Mouse (Mus musculus): ENCODE results near the gene Slc8a1. TPM values are rescaled to one million over a fixed set of nuclear protein-coding genes. Genes with fewer than 3 reads are reported as not detected.

Gene Slc8a1
- polyA plus RNA-seq, 1 experiment: 73.8 TPM

- 49% methylated on average over 6 of the region's 6 CpGs for WGBS
- Histone ChIP-seq H3K27ac (ENCODE audit: insufficient read depth, low read depth, low read length) (no peak overlapping the region), H3K4me3 (ENCODE audit: insufficient read depth, low read depth, low read length) (no peak overlapping the region), H3K4me1 (ENCODE audit: control insufficient read depth, insufficient read depth, low read length) (no peaks in the 10 kb centered on the region)
- no peak for TF ChIP-seq POLR2A (IDR thresholded peaks at IDR 0.05; ENCODE audit: insufficient read depth, low read depth, low read length)
Observed at GRCm38 (mm10) chr17:81551856-81552635, 186.1 kb downstream of the Slc8a1 start.

DNA sequence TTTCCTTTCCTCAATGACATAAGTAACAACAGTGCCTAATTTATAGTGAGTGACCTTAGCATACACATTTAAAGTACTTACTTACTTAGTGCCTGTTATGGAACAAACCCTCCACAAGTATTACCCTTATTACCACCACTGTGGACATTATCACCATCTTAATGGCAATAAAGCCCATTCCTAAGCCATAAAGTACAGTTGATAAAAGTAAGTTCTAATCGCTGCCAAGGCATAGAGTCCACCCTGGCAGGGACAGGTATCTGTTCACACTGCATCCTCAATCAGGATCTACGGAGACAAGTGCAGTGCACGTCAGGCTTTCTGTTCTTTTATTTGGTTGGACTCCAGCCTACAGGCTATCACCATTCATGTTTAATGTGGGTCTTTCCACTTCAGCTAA, 187.3 kb downstream of the Slc8a1 start:
- no peak overlapping the region for H3K4me3 ChIP-seq (ENCODE audit: insufficient read depth, low read depth, low read length)
- H3K4me1 ChIP-seq (ENCODE audit: control insufficient read depth, insufficient read depth, low read length): no peaks in the 10 kb centered on the region
- TF ChIP-seq POLR2A (IDR thresholded peaks at IDR 0.05; ENCODE audit: insufficient read depth, low read depth, low read length) (no peak), CTCF (IDR thresholded peaks at IDR 0.05; ENCODE audit: insufficient read depth, low read depth, low read length) (no peak)
- no peak overlapping the region for H3K27ac ChIP-seq (ENCODE audit: insufficient read depth, low read depth, low read length)
- 77% methylated on average over 3 of the region's 3 CpGs for WGBS

- TF ChIP-seq POLR2A (IDR thresholded peaks at IDR 0.05; ENCODE audit: insufficient read depth, low read depth, low read length) (no peak), CTCF (IDR thresholded peaks at IDR 0.05; ENCODE audit: insufficient read depth, low read depth, low read length) (no peak)
- Histone ChIP-seq H3K27ac (ENCODE audit: insufficient read depth, low read depth, low read length) (no peak overlapping the region), H3K4me1 (ENCODE audit: control insufficient read depth, insufficient read depth, low read length) (no peaks in the 10 kb centered on the region), H3K4me3 (ENCODE audit: insufficient read depth, low read depth, low read length) (no peak overlapping the region)
- WGBS: 77% methylated on average over 4 of the region's 4 CpGs
Observed at GRCm38 (mm10) chr17:81548016-81548415, 190.2 kb downstream of the Slc8a1 start.

DNA sequence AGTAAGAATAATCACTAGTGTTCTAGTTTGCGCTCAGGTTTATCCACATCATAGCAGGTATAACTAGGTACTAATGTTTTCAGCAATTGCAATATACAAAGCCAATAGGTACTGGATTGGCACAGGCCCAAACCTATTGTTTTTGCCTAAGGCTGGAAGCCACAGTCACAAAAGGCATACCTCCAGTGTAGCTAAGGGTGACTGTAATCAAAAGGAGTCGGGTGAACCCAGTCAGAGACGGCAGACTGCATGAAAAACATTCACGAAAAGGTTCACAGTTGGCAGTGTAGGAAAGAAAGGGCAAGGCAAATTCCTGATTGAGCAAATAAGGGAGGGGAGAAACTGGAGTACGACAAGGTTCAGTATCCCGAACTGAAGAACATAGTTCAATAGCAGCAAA, 191.7 kb downstream of the Slc8a1 start:
- WGBS: 54% methylated on average over 6 of the region's 6 CpGs
- Histone ChIP-seq H3K4me3 (ENCODE audit: insufficient read depth, low read depth, low read length) (no peak overlapping the region), H3K27ac (ENCODE audit: insufficient read depth, low read depth, low read length) (no peak overlapping the region), H3K4me1 (ENCODE audit: control insufficient read depth, insufficient read depth, low read length) (peaks cover 4% of the 10 kb centered on the region; the same call in 1 of the 2 replicates)
- TF ChIP-seq CTCF (IDR thresholded peaks at IDR 0.05; ENCODE audit: insufficient read depth, low read depth, low read length) (no peak), POLR2A (IDR thresholded peaks at IDR 0.05; ENCODE audit: insufficient read depth, low read depth, low read length) (no peak)

- H3K4me3 ChIP-seq (ENCODE audit: insufficient read depth, low read depth, low read length): no peak overlapping the region
- WGBS: 77% methylated on average over 5 of the region's 5 CpGs
- peaks cover 4% of the 10 kb centered on the region; the same call in 1 of the 2 replicates for H3K4me1 ChIP-seq (ENCODE audit: control insufficient read depth, insufficient read depth, low read length)
- H3K27ac ChIP-seq (ENCODE audit: insufficient read depth, low read depth, low read length): no peak overlapping the region
- TF ChIP-seq POLR2A (IDR thresholded peaks at IDR 0.05; ENCODE audit: insufficient read depth, low read depth, low read length) (no peak), CTCF (IDR thresholded peaks at IDR 0.05; ENCODE audit: insufficient read depth, low read depth, low read length) (no peak)
Observed at GRCm38 (mm10) chr17:81546012-81546411, 192.2 kb downstream of the Slc8a1 start.

- H3K4me1 ChIP-seq (ENCODE audit: control insufficient read depth, insufficient read depth, low read length): peaks cover 4% of the 10 kb centered on the region; the same call in 1 of the 2 replicates
- H3K4me3 ChIP-seq (ENCODE audit: insufficient read depth, low read depth, low read length): no peak overlapping the region
- WGBS: 64% methylated on average over 3 of the region's 3 CpGs
- H3K27ac ChIP-seq (ENCODE audit: insufficient read depth, low read depth, low read length): no peak overlapping the region
- no peak for TF ChIP-seq POLR2A (IDR thresholded peaks at IDR 0.05; ENCODE audit: insufficient read depth, low read depth, low read length)
- no peak for TF ChIP-seq CTCF (IDR thresholded peaks at IDR 0.05; ENCODE audit: insufficient read depth, low read depth, low read length)
Observed at GRCm38 (mm10) chr17:81544926-81545325, 193.3 kb downstream of the Slc8a1 start.

DNA sequence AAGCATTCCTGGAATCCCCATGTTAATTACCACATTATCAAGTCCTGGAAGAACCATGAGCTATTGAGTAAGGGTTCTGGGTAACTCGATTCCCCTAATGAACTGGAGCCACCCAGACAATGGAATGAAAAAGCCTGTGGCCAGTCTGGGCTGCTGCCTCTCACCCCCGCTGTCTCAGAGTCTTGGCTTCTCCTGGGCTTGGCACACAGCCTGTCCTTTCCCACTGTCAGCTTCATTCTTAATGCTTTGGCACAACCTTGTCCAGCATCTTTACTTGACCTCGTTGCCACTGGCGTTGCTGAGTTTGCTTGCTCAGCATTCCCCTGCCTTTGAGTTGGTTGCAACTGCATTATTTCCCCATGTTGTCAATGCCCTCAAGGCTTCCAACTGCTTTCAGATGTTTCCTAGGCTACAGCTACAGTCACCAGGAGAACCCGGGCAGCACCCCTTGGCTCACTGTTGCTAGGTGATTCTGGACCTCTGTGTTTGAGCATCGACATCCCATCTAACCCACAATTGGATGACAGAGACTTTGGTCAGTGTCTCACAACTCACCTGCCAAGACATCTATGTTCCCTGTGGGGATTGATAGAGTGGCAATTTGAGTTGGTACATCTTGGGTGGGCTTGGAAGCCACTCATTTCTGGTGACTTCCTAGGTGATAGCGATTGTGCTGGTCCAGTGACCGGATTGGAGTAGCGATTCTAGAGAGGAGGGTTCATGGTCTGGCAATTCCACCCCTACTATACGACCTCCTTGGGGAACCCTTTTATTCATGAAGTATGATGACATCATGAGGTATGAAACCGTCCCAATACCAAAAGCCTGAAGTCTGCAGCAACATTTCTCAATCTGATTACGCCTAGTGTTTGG, 195.6 kb downstream of the Slc8a1 start:
- WGBS: 53% methylated on average over 12 of the region's 12 CpGs
- TF ChIP-seq POLR2A (IDR thresholded peaks at IDR 0.05; ENCODE audit: insufficient read depth, low read depth, low read length) (no peak), CTCF (IDR thresholded peaks at IDR 0.05; ENCODE audit: insufficient read depth, low read depth, low read length) (no peak)

DNA sequence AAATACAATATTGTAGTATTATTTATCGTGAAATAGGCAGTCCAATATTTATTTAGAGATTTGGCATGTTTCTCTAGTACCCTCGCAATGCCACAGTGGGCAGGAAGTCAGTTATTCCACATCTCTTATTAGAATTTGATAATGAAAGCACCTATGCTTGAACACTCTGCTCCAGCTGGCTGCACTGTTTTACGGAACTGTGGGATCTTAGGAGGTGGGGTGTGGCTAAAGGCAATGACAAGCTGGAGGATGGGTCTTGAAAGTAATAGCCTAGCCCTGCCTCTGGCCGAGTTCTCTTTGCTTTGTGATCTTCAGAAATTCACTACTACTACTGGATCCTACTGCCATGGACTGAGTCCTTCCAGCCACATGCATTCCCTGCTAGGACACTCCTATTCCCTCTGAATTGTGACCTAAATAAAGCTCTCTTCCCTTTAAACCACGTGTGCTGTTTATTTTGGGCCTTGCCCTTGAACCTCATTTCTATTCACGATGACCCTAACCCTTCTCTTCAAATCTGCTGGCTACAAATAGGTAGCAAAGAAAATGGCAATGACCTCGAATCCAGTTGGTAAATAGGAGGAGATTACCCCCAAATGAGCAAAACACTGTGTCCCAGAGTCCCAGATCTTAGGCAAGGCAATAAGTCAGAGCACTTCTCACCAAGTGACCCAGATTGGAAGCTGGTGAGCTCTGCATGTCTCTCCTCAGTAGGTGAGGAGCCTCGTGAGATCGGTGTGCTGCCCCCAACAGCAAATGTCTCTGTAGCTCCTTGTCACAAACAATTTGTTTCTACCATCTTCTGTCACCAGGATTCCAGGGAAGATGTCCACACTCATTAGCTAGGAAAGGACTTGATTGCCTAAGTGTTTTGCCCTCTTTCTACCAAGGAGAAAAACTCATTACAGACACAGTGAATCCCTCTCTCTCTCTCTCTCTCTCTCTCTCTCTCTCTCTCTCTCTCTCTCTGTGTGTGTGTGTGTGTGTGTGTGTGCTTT, 199.7 kb downstream of the Slc8a1 start:
- Histone ChIP-seq H3K4me1 (ENCODE audit: control insufficient read depth, insufficient read depth, low read length) (peaks cover 4% of the 10 kb centered on the region; the same call in 1 of the 2 replicates), H3K27ac (ENCODE audit: insufficient read depth, low read depth, low read length) (peak overlapping the region; percentile 51; the same call in 1 of the 2 replicates), H3K4me3 (ENCODE audit: insufficient read depth, low read depth, low read length) (no peak overlapping the region)
- WGBS: 60% methylated on average over 9 of the region's 9 CpGs
- no peak for TF ChIP-seq CTCF (IDR thresholded peaks at IDR 0.05; ENCODE audit: insufficient read depth, low read depth, low read length)
- no peak for TF ChIP-seq POLR2A (IDR thresholded peaks at IDR 0.05; ENCODE audit: insufficient read depth, low read depth, low read length)

More for the DNA sequence above, 195.6 kb downstream of the Slc8a1 start:
- Histone ChIP-seq H3K27ac (ENCODE audit: insufficient read depth, low read depth, low read length) (no peak overlapping the region), H3K4me3 (ENCODE audit: insufficient read depth, low read depth, low read length) (no peak overlapping the region), H3K4me1 (ENCODE audit: control insufficient read depth, insufficient read depth, low read length) (peaks cover 4% of the 10 kb centered on the region; the same call in 1 of the 2 replicates)
